Mouse (Mus musculus): Measurements from ENCODE around the gene Afm. TPM values are rescaled to one million over a fixed set of nuclear protein-coding genes. Genes with fewer than 3 reads are reported as not detected.

Afm gene
- polyA plus RNA-seq, 1 experiment from 2014 or later: 34.6 TPM

DNA sequence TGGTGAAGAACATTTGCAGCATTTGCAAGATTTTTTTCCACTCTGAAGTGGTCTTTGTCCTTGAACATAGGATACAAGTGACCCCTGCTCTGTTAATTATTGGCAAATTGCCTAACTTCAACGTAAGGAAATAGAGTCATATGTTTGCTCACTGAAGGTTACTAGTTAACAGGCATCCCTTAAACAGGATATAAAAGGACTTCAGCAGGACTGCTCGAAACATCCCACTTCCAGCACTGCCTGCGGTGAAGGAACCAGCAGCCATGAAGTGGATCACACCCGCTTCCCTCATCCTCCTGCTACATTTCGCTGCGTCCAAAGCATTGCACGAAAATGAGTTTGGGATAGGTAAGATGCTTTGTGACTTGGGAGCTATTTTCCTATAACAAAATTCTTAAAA lies 28.2 kb upstream of the Afm start, which contains the start of gene Afp:
Gene Afp (plus strand): TSS at position 220 of the 400 bp plus-strand sequence.
- Histone ChIP-seq H3K27ac (ENCODE audit: low read length) (no peak within 1 kb of the TSS), H3K9ac (ENCODE audit: low read depth, low read length) (no peak within 1 kb of the TSS), H3K9me3 (replicated peaks; ENCODE audit: control insufficient read depth, low read length) (no peaks in the 10 kb centered on the region), H3K36me3 (ENCODE audit: control insufficient read depth, insufficient read depth) (no peaks in the 10 kb centered on the region), H3K4me2 (ENCODE audit: low read depth, low read length) (no peak within 1 kb of the TSS), H3K4me3 (ENCODE audit: low read depth, low read length) (peak within 1 kb of the TSS; percentile 14; the same call in 1 of the 2 replicates), H3K4me1 (ENCODE audit: control insufficient read depth, low read depth, low read length) (no peaks in the 10 kb centered on the region; the same call in none of the 2 replicates), H3K27me3 (ENCODE audit: control insufficient read depth, insufficient read depth, low read depth, low read length) (no peaks in the 10 kb centered on the region)
- WGBS (ENCODE audit: insufficient replicate concordance): 62% methylated on average over 7 of the region's 7 CpGs
- ATAC-seq (ENCODE audit: low read depth): peak; percentile 30

DNA sequence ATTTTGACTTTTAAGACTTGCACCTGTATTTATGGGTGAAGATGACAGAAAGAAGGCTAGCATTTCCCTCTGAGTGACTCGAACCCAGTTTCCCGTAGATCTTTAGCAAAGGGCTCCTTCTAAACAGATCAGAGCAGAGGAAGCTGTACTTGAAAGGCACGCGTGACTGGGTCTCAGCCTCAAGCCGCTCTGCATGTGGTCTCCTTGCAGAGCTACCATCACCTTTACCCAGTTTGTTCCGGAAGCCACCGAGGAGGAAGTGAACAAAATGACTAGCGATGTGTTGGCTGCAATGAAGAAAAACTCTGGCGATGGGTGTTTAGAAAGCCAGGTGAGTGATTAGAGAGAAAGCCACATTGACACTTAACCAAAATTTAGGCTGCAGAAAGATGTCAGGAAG lies 26.3 kb upstream of the Afm start:
- ATAC-seq (ENCODE audit: low read depth): no peak
- Histone ChIP-seq H3K27me3 (ENCODE audit: control insufficient read depth, insufficient read depth, low read depth, low read length) (no peaks in the 10 kb centered on the region), H3K9me3 (replicated peaks; ENCODE audit: control insufficient read depth, low read length) (no peaks in the 10 kb centered on the region), H3K9ac (ENCODE audit: low read depth, low read length) (no peak overlapping the region), H3K4me1 (ENCODE audit: control insufficient read depth, low read depth, low read length) (no peaks in the 10 kb centered on the region; the same call in none of the 2 replicates), H3K4me2 (ENCODE audit: low read depth, low read length) (no peak overlapping the region), H3K4me3 (ENCODE audit: low read depth, low read length) (peak overlapping the region; percentile 13; the same call in 1 of the 2 replicates), H3K36me3 (ENCODE audit: control insufficient read depth, insufficient read depth) (no peaks in the 10 kb centered on the region), H3K27ac (ENCODE audit: low read length) (no peak overlapping the region)
- whole genome bisulfite sequencing (ENCODE audit: insufficient replicate concordance): 44% methylated on average over 9 of the region's 9 CpGs

DNA sequence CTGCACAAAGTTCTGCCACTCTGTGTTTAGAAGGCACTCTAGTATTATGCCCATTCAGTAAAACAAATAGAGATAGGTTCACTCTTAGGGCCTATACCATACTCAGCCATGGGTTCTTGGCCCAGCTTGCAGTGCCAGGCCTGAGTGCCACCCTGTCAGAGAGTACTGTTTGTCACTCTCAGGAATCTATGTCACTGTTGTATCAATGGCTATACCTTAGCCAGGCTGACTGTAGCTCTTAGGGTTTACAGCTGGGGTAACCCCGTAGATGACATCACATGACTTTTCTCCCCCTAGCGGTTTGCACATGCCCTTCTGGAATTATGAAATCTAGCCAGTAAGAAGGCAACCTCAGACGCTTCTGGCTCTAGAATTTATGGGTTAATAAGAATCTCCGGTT lies 24.4 kb upstream of the Afm start:
- Histone ChIP-seq H3K9me3 (replicated peaks; ENCODE audit: control insufficient read depth, low read length) (no peaks in the 10 kb centered on the region), H3K4me3 (ENCODE audit: low read depth, low read length) (no peak overlapping the region), H3K36me3 (ENCODE audit: control insufficient read depth, insufficient read depth) (no peaks in the 10 kb centered on the region), H3K9ac (ENCODE audit: low read depth, low read length) (no peak overlapping the region), H3K27me3 (ENCODE audit: control insufficient read depth, insufficient read depth, low read depth, low read length) (no peaks in the 10 kb centered on the region), H3K4me1 (ENCODE audit: control insufficient read depth, low read depth, low read length) (no peaks in the 10 kb centered on the region), H3K4me2 (ENCODE audit: low read depth, low read length) (no peak overlapping the region), H3K27ac (ENCODE audit: low read length) (no peak overlapping the region)
- WGBS (ENCODE audit: insufficient replicate concordance): 64% methylated on average over 4 of the region's 4 CpGs
- ATAC-seq (ENCODE audit: low read depth): peak; percentile 37

DNA sequence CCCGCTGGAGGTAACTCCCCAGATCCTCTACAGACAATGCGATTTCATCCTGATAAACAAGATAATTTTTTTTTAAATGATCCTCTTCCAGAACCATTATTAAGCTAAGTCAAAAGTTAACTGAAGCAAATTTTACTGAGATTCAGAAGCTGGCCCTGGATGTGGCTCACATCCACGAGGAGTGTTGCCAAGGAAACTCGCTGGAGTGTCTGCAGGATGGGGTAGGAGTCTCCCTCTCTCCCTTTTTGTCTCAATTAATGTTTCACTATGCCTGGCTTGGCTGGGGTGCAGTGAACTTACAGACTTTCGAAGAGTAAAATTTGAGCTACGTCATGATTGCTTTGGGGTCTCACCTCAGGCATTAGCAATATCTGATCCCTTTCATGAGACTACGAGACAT lies 19.2 kb upstream of the Afm start:
- no peak overlapping the region for H3K4me3 ChIP-seq (ENCODE audit: low read depth, low read length)
- no peak for ATAC-seq (ENCODE audit: low read depth)
- no peaks in the 10 kb centered on the region for H3K36me3 ChIP-seq (ENCODE audit: control insufficient read depth, insufficient read depth)
- no peaks in the 10 kb centered on the region for H3K9me3 ChIP-seq (replicated peaks; ENCODE audit: control insufficient read depth, low read length)
- 54% methylated on average over 7 of the region's 7 CpGs for WGBS (ENCODE audit: insufficient replicate concordance)
- no peak overlapping the region for H3K9ac ChIP-seq (ENCODE audit: low read depth, low read length)
- H3K27me3 ChIP-seq (ENCODE audit: control insufficient read depth, insufficient read depth, low read depth, low read length): no peaks in the 10 kb centered on the region
- no peak overlapping the region for H3K4me2 ChIP-seq (ENCODE audit: low read depth, low read length)
- no peaks in the 10 kb centered on the region for H3K4me1 ChIP-seq (ENCODE audit: control insufficient read depth, low read depth, low read length)
- no peak overlapping the region for H3K27ac ChIP-seq (ENCODE audit: low read length)

DNA sequence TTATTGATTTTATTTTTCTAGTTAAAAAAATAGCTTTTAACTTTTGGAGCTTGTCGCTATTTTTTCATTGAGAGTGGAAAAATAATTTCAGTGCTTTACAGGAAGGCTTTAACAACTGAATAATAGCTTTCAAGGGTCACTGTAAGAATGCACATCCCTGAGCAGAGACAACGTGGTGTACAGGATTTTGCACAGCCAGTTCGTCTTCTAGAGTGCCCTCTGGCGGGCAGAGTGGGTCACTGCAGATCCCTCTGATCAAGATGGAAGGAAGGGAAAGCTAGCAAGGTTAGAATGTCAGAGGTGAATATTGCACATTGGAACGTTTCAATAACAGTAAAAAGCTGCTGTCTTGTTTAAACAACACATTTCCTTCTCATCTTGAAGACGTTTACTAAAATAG lies 18.0 kb upstream of the Afm start:
- H3K36me3 ChIP-seq (ENCODE audit: control insufficient read depth, insufficient read depth): no peaks in the 10 kb centered on the region
- ATAC-seq (ENCODE audit: low read depth): no peak

DNA sequence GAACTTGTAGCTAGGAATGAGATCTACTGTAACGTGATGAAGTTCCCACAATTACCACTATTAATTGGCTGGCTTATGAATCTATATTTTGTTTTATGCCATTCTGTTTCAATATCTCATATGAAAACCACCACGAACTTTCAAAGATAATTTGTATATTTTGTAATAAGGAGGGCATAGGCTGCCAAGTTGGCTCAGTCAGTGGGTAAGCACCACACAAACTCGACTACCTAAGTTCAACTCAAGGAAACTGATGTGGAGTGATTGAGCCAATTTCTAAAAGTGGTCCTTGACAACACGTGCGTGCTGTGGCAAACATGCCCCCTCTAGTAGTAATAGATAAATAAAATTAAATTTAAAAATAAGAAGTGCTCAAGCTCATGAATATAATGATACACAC lies 17.0 kb upstream of the Afm start:
- H3K27me3 ChIP-seq (ENCODE audit: control insufficient read depth, insufficient read depth, low read depth, low read length): no peaks in the 10 kb centered on the region
- H3K4me1 ChIP-seq (ENCODE audit: control insufficient read depth, low read depth, low read length): no peaks in the 10 kb centered on the region
- 50% methylated on average over 5 of the region's 5 CpGs for WGBS (ENCODE audit: insufficient replicate concordance)
- no peak for ATAC-seq (ENCODE audit: low read depth)
- H3K27ac ChIP-seq (ENCODE audit: low read length): no peak overlapping the region
- H3K4me2 ChIP-seq (ENCODE audit: low read depth, low read length): no peak overlapping the region
- H3K9ac ChIP-seq (ENCODE audit: low read depth, low read length): no peak overlapping the region
- H3K36me3 ChIP-seq (ENCODE audit: control insufficient read depth, insufficient read depth): no peaks in the 10 kb centered on the region
- H3K4me3 ChIP-seq (ENCODE audit: low read depth, low read length): no peak overlapping the region
- H3K9me3 ChIP-seq (replicated peaks; ENCODE audit: control insufficient read depth, low read length): no peaks in the 10 kb centered on the region

More for the DNA sequence above, 18.0 kb upstream of the Afm start:
- Histone ChIP-seq H3K9ac (ENCODE audit: low read depth, low read length) (no peak overlapping the region), H3K4me1 (ENCODE audit: control insufficient read depth, low read depth, low read length) (no peaks in the 10 kb centered on the region), H3K27ac (ENCODE audit: low read length) (no peak overlapping the region), H3K4me2 (ENCODE audit: low read depth, low read length) (no peak overlapping the region), H3K9me3 (replicated peaks; ENCODE audit: control insufficient read depth, low read length) (no peaks in the 10 kb centered on the region), H3K4me3 (ENCODE audit: low read depth, low read length) (no peak overlapping the region), H3K27me3 (ENCODE audit: control insufficient read depth, insufficient read depth, low read depth, low read length) (no peaks in the 10 kb centered on the region)
- 5% methylated on average over 6 of the region's 6 CpGs for WGBS (ENCODE audit: insufficient replicate concordance)

DNA sequence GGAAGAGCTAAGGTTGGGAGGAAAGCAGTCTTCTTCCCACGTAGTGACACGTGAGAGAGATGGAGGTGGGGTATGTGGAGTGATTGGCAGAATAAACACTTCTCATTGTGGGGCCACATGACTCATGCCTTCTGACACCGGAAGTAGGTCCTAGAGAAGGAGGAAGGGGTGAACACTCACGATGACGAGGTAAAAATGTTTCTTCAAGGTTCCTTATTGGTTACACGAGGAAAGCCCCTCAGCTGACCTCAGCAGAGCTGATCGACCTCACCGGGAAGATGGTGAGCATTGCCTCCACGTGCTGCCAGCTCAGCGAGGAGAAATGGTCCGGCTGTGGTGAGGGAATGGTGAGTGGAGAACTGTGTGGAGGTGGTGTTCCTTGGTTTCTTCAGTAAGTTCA lies 14.0 kb upstream of the Afm start:
- Histone ChIP-seq H3K27ac (ENCODE audit: low read length) (no peak overlapping the region), H3K4me1 (ENCODE audit: control insufficient read depth, low read depth, low read length) (no peaks in the 10 kb centered on the region), H3K9me3 (replicated peaks; ENCODE audit: control insufficient read depth, low read length) (no peaks in the 10 kb centered on the region), H3K36me3 (ENCODE audit: control insufficient read depth, insufficient read depth) (no peaks in the 10 kb centered on the region), H3K27me3 (ENCODE audit: control insufficient read depth, insufficient read depth, low read depth, low read length) (no peaks in the 10 kb centered on the region), H3K4me3 (ENCODE audit: low read depth, low read length) (no peak overlapping the region), H3K9ac (ENCODE audit: low read depth, low read length) (no peak overlapping the region), H3K4me2 (ENCODE audit: low read depth, low read length) (no peak overlapping the region)
- no peak for ATAC-seq (ENCODE audit: low read depth)
- 40% methylated on average over 11 of the region's 11 CpGs for WGBS (ENCODE audit: insufficient replicate concordance)

DNA sequence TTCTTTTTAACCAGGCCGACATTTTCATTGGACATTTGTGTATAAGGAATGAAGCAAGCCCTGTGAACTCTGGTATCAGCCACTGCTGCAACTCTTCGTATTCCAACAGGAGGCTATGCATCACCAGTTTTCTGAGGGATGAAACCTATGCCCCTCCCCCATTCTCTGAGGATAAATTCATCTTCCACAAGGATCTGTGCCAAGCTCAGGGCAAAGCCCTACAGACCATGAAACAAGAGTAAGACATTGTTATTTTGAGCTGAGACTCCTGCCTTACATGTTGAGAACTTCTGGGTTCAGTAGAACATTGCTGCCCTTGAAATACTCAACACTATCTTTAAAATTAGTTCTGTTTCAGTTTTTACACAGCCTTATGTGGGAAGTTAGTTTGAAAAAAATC lies 12.2 kb upstream of the Afm start:
- ATAC-seq (ENCODE audit: low read depth): no peak
- no peaks in the 10 kb centered on the region for H3K9me3 ChIP-seq (replicated peaks; ENCODE audit: control insufficient read depth, low read length)
- no peaks in the 10 kb centered on the region for H3K36me3 ChIP-seq (ENCODE audit: control insufficient read depth, insufficient read depth)
- no peak overlapping the region for H3K4me2 ChIP-seq (ENCODE audit: low read depth, low read length)
- WGBS (ENCODE audit: insufficient replicate concordance): 56% methylated on average over 2 of the region's 2 CpGs
- H3K9ac ChIP-seq (ENCODE audit: low read depth, low read length): no peak overlapping the region
- H3K4me3 ChIP-seq (ENCODE audit: low read depth, low read length): no peak overlapping the region
- H3K4me1 ChIP-seq (ENCODE audit: control insufficient read depth, low read depth, low read length): no peaks in the 10 kb centered on the region
- H3K27ac ChIP-seq (ENCODE audit: low read length): no peak overlapping the region
- no peaks in the 10 kb centered on the region for H3K27me3 ChIP-seq (ENCODE audit: control insufficient read depth, insufficient read depth, low read depth, low read length)

DNA sequence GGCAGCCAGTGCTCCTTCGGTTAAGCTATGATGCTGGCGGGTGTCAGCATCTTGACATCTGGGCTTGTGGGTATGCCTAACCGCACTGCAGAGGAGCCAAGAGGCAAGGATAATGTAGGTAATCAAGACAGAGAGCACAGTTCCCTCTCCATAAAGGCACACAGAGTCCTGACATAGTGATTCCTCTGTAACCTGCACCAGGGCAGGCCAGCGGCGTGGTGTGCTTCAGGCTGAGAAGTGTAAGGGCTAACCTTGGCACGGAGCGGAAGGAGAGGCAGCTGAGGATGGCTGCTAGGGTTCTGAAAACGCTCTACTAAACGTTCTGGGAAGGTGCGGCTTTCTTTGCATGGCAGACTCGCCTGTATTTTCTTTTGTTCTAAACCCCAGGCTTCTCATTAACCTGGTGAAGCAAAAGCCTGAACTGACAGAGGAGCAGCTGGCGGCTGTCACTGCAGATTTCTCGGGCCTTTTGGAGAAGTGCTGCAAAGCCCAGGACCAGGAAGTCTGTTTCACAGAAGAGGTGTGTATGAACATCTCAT lies 11.3 kb upstream of the Afm start:
- Histone ChIP-seq H3K27ac (ENCODE audit: low read length) (no peak overlapping the region), H3K9me3 (replicated peaks; ENCODE audit: control insufficient read depth, low read length) (no peaks in the 10 kb centered on the region), H3K36me3 (ENCODE audit: control insufficient read depth, insufficient read depth) (no peaks in the 10 kb centered on the region), H3K4me1 (ENCODE audit: control insufficient read depth, low read depth, low read length) (no peaks in the 10 kb centered on the region), H3K4me2 (ENCODE audit: low read depth, low read length) (no peak overlapping the region), H3K4me3 (ENCODE audit: low read depth, low read length) (no peak overlapping the region), H3K9ac (ENCODE audit: low read depth, low read length) (no peak overlapping the region), H3K27me3 (ENCODE audit: control insufficient read depth, insufficient read depth, low read depth, low read length) (no peaks in the 10 kb centered on the region)
- WGBS (ENCODE audit: insufficient replicate concordance): 54% methylated on average over 13 of the region's 13 CpGs
- no peak for ATAC-seq (ENCODE audit: low read depth)
